Mouse (Mus musculus): ENCODE results near the gene Safb. TPM values are rescaled to one million over a fixed set of nuclear protein-coding genes. Genes with fewer than 3 reads are reported as not detected.

The Safb gene
- total RNA-seq, 4 experiments from 2014 or later = 87.8 to 184 (median 132) TPM

DNA sequence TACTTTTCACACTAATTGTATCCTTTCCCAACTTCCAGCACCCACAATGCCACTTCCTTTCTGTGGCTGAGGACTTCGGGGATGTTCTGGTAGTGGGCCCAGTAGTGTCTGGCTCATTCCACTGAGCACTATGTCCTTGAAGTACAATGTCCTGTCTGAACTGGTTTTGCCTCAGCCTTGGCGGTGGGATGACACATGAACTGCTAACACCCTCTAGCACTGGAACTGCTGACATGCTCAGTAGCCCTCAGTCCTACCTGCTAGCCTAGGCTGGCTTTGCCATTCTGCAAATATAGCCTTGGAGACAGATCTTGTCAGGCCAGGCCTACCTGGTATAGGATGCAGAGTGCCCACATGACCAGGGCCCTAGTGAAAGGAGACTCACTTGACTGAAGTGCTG, 22.8 kb upstream of the Safb start:
- peak; percentile 59 for DNase-seq

DNA sequence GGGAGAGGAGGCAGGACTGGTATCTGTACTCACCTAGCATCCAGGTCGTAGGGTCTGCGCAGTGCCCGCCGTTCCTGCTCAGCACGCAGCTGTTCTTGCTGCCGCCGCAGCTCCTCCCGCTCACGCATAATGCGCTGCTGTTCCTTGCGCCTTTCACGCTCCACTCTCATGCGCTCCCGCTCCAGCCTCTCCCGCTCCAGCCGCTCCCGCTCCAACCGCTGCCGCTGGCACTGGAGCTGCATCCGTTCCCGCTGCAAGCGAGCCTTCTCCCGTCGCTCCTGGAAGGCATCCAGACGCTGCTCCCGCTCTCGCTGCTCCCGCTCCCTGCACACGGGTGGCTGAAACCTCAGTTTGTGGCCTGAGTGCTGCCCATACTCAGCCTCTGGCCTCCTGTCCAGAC, 18.3 kb upstream of the Safb start:
- DNase-seq = no peak

- no peak for DNase-seq
Observed at GRCm38 (mm10) chr17:56566918-56567317, 17.7 kb upstream of the Safb start.

DNA sequence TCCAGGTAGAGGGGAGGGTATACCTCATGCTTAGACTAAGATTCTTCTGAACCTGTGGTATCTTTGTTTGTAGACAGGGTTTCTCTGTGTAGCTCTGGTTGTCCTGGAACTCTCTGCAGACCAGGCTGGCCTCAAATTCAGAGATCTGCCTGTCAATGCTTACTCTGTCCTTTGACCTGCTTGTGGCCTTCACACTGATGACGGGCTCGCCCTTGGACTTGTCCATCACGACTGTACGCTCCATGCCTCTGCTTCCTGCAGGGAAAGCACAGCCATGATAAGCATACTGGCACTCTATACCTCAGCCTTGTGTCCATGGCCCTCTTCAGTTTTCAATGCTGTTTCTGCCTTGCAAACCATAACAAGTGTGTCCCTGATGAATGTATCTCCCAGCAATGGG, 17.3 kb upstream of the Safb start:
- DNase-seq = no peak

- no peak for DNase-seq
Observed at GRCm38 (mm10) chr17:56570287-56570686, 14.3 kb upstream of the Safb start.

DNA sequence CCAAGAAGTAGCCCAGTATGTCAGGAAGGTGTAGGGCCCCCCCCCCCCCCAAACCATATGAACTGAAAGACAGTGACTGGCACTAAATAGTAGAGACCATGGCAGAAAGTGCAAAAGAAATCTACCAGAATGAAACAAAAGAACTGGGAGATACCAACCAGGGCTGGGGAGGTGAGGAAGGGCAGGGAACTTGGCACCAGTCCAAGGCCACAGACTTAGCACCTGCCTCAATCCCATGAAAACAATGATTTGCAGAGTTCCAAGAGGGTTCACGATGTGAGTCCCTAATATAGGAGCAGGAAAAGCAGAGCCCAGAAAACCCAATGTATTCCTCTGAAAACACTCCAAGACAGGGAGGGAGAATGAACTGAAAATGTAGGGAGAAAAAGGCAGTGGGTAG, 12.5 kb upstream of the Safb start:
- DNase-seq = no peak

GRCm38 (mm10) chr17:56572939-56573338, 11.7 kb upstream of the Safb start:
- DNase-seq = no peak

DNA sequence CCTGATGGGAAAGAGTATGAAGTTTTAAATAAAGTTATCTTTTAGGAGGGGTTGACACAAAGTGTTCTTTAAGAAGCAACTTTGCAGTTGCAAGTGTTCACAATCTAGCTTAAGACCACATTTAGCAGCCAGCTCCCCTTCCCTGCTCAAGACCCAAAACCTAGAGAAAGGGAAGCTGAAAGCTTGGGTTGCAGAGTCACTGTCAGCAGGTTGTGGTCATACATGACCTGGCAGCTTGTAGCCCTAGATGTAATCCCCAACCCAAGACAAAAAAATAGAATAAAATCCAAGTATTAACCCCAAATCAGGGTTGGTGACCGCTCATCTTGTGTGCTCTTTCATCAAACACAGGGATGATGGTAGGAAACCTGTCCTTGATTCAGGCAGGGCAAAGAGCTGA, 1.6 kb upstream of the Safb start:
- DNase-seq = no peak

DNA sequence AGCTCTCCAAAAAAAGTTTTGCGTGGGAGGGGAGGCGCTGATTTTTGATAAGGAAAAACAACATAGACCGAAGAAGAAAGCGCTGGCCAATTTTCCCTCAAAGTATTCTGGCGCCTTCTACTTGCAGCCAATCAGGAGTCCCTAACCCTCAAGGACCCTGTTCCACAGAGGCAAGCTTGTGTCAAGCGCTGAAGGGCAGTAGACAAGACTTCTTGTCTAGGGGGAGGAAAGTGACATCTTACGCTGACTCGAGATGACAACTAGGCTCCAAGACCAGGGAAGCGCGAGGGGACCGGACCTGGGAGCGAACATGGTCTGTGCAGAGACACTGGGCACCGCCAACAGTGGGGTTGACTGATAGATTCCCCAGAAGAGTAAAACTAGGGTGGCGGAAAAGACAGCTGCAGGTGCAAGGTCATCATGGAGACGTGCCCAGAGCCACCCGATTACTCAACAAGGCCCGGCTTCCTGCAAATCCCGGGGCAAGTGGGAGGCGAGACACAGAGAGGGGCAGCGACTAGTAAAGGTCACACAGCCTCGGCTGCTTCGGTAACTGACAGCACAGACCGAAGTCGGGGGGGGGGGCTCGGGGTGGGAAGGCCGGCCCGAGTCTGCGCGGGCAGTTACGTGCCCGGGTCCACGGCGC, 891 bp upstream of the Safb start:
- peak; percentile 62 for DNase-seq

GRCm38 (mm10) chr17:56585171-56585821, 671 bp downstream of the Safb start:
- DNase-seq = no peak

- no peak for DNase-seq
Observed at GRCm38 (mm10) chr17:56587773-56588172, 3.1 kb downstream of the Safb start.

GRCm38 (mm10) chr17:56588921-56589320, 4.3 kb downstream of the Safb start:
- no peak for DNase-seq

- no peak for DNase-seq
Observed at GRCm38 (mm10) chr17:56592553-56592952, 7.9 kb downstream of the Safb start.

- no peak for DNase-seq
Observed at GRCm38 (mm10) chr17:56593527-56594271, 9.1 kb downstream of the Safb start.

GRCm38 (mm10) chr17:56603186-56604069, 18.8 kb downstream of the Safb start:
- DNase-seq = no peak

DNA sequence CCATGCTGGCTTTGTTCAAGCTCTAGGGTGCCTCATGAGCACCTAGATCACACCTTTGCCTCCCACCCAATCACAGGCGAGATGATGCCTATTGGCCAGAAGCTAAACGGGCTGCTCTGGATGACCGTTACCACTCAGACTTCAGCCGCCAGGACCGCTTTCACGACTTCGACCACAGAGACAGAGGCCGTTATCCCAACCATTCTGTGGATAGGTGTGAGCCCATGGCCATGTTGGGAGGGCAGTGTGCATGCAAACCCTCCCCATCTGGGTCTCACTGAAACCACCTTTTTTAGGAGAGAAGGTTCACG, 19.4 kb downstream of the Safb start:
- DNase-seq = no peak

- no peak for DNase-seq
Observed at GRCm38 (mm10) chr17:56604422-56604821, 19.8 kb downstream of the Safb start.

- DNase-seq = no peak
Observed at GRCm38 (mm10) chr17:56605431-56605830, 20.8 kb downstream of the Safb start.

DNA sequence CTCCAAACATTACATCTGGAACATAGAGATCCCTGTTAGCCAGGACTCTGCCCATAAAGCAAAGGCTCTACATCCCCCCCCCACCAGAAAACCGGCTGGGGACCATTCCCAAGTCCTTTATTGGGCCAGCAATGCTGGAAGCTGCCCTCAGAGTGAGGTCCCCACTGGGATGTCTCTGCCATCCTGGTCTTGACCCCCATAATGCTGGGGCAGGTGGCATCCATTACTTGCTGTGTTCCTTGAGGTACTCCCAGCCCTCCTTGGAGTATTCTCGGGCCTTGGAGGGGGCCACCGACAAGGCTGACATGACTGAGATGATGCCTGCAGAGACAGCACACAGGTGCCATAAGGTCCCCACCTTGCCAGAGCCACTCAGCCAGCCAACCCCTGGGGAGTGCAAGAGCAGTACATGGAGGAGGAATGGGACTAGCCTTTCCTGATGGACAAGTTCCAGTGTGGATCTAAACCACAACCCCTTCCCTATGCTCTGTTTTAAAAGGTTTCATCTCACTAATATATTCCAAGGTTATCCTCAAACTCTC, 23.0 kb downstream of the Safb start:
- no peak for DNase-seq

DNA sequence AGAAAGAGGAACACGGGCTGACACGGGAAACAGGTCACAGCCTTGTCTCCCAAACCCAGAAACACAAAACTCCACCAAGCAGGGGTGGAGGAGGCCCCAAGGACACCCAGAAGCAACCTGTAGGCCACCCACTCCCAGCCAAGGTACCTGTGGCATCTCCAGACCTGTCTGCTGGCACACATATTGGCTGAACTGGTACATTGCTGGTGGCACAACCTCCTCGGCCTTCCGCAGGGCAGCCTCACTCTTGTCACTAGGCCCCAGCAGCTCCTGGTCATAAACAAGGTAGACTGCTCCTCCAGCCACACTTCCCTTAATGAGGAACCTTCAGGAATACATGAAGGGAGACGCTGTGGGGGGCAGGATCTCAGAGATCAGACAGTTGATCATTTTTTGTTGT, 24.1 kb downstream of the Safb start:
- DNase-seq = no peak

DNA sequence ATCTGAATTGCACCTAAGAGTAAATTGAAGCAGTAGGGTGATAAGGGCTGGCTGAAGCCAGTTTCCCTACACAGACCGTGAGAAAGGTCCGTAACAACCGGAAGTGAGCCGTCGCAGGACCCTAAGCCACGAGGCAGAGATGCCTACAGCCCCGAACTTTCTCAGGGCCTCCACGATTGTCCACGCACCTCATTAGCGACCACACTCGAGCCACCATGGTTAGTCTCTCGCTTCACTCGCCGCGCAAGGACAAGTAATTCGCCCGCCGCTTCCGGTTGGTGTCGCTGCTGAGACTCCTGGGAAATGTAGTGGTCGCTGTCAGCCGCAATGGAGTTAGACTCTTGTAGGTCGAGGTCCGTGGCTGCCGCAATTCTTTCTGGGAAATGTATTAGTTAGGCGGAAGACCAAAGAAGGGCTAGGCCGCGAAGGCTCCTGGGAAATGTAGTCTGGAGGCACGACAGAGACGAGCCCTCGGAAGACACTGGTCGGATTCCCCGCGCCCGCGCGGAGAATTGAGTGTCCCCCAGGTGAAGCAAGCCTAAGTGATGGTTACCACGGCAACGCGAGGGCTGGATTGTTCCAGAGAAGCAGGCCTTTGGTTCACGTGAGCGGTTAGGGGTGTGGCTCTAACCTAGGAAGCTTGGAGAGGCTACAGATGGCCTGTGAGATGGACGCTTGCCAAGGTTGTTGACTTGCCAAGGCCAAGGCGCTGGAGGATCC, 25.0 kb downstream of the Safb start, which contains the start of gene 2410015M20Rik:
Gene 2410015M20Rik (minus strand): TSS at position 320 of the 720 bp plus-strand sequence.
- DNase-seq = peak; percentile 97

GRCm38 (mm10) chr17:56611323-56611722, 26.7 kb downstream of the Safb start:
- DNase-seq = no peak

All from adrenal gland, adult 8-10 months (tissue).